Mouse (Mus musculus) liver, embryonic 14.5 days (tissue): ENCODE data around the gene Pdhb. TPM values are rescaled to one million over a fixed set of nuclear protein-coding genes. Genes with fewer than 3 reads are reported as not detected.
A peak's percentile ranks its signal among the peaks of the same experiment; 100 is the strongest.

Source experiments
- ATAC-seq: fragments of 200-750 bp; cut with Nextera tagmentation; 2 replicates; pipeline ENCODE4 v1.8.0; 2017; ENCODE audit warnings: moderate number of reproducible peaks, mild to moderate bottlenecking, moderate library complexity; ENCODE audit not compliant: insufficient read depth
- DNase-seq, 3 experiments: peaks; one replicate each; pipeline ENCODE4 v3.0.0-alpha.2; 2012 to 2013; ENCODE audit warnings: low read depth in 3 of 3, low spot score in 3 of 3
- H3K27ac ChIP-seq: fragments of 300-500 bp; sonication (generic); 2 replicates; pipeline ENCODE4 v1.5.1; 2014; ENCODE audit warnings: moderate library complexity, mild to moderate bottlenecking, control low read depth, inconsistent platforms
- H3K27me3 ChIP-seq: fragments of 300-500 bp; sonication (generic); 2 replicates; pipeline ENCODE4 v1.6.1; 2014; ENCODE audit warnings: mild to moderate bottlenecking, low read length, moderate library complexity; ENCODE audit not compliant: control insufficient read depth, insufficient read depth
- H3K36me3 ChIP-seq: fragments of 300-500 bp; sonication (generic); replicated peaks from 2 replicates; pipeline ENCODE4 v1.6.1; 2014; ENCODE audit warnings: low read depth; ENCODE audit not compliant: control insufficient read depth, insufficient read depth
- H3K4me1 ChIP-seq, 2 experiments: fragments of 200-500 bp in 1 of 2; fragments of 300-500 bp in 1 of 2; sonication (generic) in 1 of 2; replicated peaks; 2 replicates each; pipeline ENCODE4 v1.6.1; 2012 to 2014; ENCODE audit warnings: antibody characterized with exemption in 1 of 2, inconsistent platforms in 1 of 2, low read length in 1 of 2; ENCODE audit not compliant: control insufficient read depth in 2 of 2, insufficient read depth in 2 of 2
- H3K4me2 ChIP-seq: fragments of 300-500 bp; sonication (generic); 2 replicates; pipeline ENCODE4 v1.6.1; 2014; ENCODE audit warnings: low read depth, mild to moderate bottlenecking, control low read depth, moderate library complexity
- H3K4me3 ChIP-seq, 2 experiments: fragments of 200-500 bp in 1 of 2; fragments of 300-500 bp in 1 of 2; sonication (generic) in 1 of 2; 2 replicates each; pipeline ENCODE4 v1.5.1; 2012 to 2014; ENCODE audit warnings: low read depth in 2 of 2, low read length in 2 of 2, mild to moderate bottlenecking in 2 of 2, control low read depth in 1 of 2, inconsistent platforms in 1 of 2, moderate library complexity in 1 of 2; ENCODE audit not compliant: insufficient read depth in 1 of 2
- H3K9ac ChIP-seq: fragments of 300-500 bp; sonication (generic); replicated peaks from 2 replicates; pipeline ENCODE4 v1.6.1; 2014; ENCODE audit warnings: mild to moderate bottlenecking, control low read depth, moderate library complexity
- H3K9me3 ChIP-seq: fragments of 300-500 bp; sonication (generic); 2 replicates; pipeline ENCODE4 v1.6.1; 2016; ENCODE audit warnings: low read length, mixed read lengths; ENCODE audit not compliant: control insufficient read depth
- CTCF ChIP-seq: IDR thresholded peaks from 2 replicates; pipeline ENCODE4 v1.5.1; 2016; ENCODE audit warnings: antibody characterized with exemption, low read depth, control low read depth
- EP300 ChIP-seq: IDR thresholded peaks from 2 replicates; pipeline ENCODE4 v1.6.1; 2016; ENCODE audit warnings: antibody characterized with exemption, low read depth
- WGBS: fragments of 180-500 bp; shearing (Covaris S2); extraction: QIAGEN DNeasy Blood & Tissue Kit; methylation state at CpG from one replicate; pipeline ENCODE4 v1.1.7; 2014; ENCODE audit not compliant: insufficient replicate concordance; 5-methylcytosine and 5-hydroxymethylcytosine counted together
- polyA plus RNA-seq, 2 experiments: library from polyadenylated mRNA; depleted of rRNA in 1 of 2; stranded (reverse) in 1 of 2; unstranded in 1 of 2; fragments of >200 nt; fragmentation: Nextera tagmentation in 1 of 2; extraction: Ambion mirVana in 1 of 2; gene quantifications; 2 replicates each; pipeline versions ENCODE4 v1.2.1 to v1.2.3; 2012 to 2014

Gene Pdhb
- polyA plus RNA-seq, 2 experiments: 74.9 to 119 TPM

DNA sequence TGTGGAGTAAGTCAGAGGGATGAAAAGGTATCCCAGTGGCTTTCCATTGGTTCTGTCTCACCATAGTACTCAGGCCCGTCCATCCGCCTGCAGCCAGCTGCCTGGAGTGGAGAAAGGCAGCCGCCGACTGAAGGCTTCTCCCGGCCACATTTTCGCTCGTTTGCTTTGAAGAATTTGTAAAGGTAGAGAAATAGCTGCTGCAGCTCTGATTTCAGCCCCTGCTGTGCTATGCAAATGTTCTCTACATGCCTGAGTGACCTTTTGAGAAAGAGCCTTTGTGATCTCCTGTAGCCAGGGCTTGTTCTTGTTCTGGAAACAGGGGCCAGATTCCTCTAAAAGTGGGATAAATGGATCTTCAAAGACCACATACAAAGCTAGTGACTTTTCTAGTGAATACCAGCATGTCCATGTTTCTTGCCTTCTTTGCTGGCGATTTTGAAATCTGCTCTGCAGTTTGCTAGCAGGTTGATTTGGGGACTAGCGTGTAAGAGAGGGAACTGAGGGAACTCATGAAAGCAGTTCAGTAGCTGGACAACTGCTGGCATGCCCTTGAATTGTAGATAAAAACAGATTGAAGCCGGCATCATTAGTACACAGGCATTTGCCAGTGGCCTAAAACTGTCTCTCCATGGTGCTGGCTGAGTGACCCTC is 46.0 kb upstream of the Pdhb start:
- H3K4me1 ChIP-seq: peaks cover 18 to 20% of the 10 kb centered on the region in 2 experiments
- H3K9me3 ChIP-seq: no peaks in the 10 kb centered on the region
- H3K4me3 ChIP-seq: no peak overlapping the region
- H3K27ac ChIP-seq: no peak overlapping the region
- 67% methylated on average over 10 of the region's 10 CpGs for WGBS
- H3K27me3 ChIP-seq: no peaks in the 10 kb centered on the region
- ATAC-seq: no peak
- no peak for DNase-seq
- TF ChIP-seq EP300 (no peak), CTCF (no peak)
- H3K36me3 ChIP-seq: no peaks in the 10 kb centered on the region
- H3K9ac ChIP-seq: no peak overlapping the region
- H3K4me2 ChIP-seq: no peak overlapping the region

DNA sequence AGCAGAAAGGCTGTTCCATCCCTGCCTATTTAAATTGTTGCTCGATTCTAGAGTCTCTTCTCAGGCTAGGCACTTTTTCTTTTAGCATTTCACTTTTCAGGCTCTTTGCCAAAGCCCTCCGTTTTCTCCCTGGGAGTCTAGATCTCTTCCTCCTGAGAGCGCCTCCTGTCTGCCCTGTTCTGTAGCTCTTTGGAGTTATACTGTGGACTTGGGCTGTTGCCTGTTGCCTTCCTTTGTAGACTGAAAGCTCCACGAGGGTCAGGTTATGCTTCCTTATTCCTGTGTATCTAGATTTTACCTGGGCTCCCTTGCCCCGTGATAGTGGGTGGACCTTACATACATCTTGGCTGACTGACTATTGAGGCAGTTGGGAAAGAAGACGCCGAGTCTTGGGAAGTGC is 45.4 kb upstream of the Pdhb start:
- Histone ChIP-seq H3K27me3 (no peaks in the 10 kb centered on the region), H3K9ac (no peak overlapping the region), H3K9me3 (no peaks in the 10 kb centered on the region), H3K4me3 (no peak overlapping the region), H3K36me3 (no peaks in the 10 kb centered on the region), H3K27ac (no peak overlapping the region), H3K4me2 (no peak overlapping the region), H3K4me1 (peaks cover 14 to 16% of the 10 kb centered on the region in 2 experiments)
- DNase-seq (no peak), ATAC-seq (no peak)
- no peak for TF ChIP-seq CTCF
- TF ChIP-seq EP300: no peak
- WGBS: 64% methylated on average over 7 of the region's 7 CpGs

DNA sequence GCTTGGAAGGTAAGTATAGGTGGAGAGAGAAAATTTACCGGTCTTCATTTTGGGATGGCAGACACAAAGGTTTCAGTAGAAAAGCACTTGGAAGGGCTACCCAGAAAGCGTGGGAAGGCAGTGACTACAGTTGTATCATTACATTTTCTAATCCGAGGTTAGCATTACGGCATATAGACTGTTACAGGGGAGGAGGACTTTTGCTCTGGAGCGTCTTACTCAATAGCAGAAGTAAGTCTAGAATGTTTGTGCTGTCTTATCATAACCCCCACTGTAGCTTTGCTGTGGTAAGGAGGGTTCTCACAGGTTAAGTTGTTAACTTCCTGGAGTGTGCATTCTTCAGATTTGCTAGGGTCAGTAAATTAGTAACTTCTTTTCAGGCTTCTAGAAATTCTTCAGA is 43.3 kb upstream of the Pdhb start:
- no peak overlapping the region for H3K9ac ChIP-seq
- peaks cover 13 to 14% of the 10 kb centered on the region in 2 experiments for H3K4me1 ChIP-seq
- no peak for ATAC-seq
- TF ChIP-seq EP300: no peak
- no peak for TF ChIP-seq CTCF
- H3K4me2 ChIP-seq: peak overlapping the region; percentile 99
- no peaks in the 10 kb centered on the region for H3K36me3 ChIP-seq
- H3K9me3 ChIP-seq: no peaks in the 10 kb centered on the region
- WGBS: 44% methylated on average over 5 of the region's 5 CpGs
- DNase-seq: peak in 1 of 3 experiments; percentile 14
- H3K27me3 ChIP-seq: no peaks in the 10 kb centered on the region
- no peak overlapping the region for H3K27ac ChIP-seq
- H3K4me3 ChIP-seq: no peak overlapping the region

DNA sequence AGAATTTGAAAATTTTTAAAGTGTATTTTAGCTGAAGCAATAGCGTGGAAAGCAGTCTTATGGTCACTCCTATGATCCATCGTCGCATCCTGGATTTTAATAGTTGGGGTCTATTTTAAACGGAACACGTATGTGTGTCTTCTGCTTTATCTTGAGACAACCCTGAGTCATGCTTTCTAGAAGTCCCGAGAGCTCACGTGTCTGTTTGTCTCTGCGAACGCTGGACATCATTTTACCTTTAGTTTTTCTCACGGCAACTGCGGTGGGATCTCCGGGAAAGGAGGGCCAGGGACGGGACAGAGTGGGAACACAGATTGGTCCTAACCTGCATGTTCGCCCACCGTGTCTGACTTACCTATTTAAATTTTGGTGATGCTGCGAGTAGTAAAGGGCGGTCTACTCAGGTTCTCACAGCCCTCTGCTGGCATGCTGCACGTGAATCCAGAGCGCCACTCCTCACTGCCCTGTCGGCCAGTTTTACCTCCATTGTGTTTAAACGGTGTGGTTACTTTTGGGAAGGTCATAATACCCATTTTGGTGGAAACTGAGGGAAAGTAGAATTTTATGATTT is 42.5 kb upstream of the Pdhb start:
- H3K4me3 ChIP-seq: peak overlapping the region; percentile 46 to 83
- H3K4me1 ChIP-seq: peaks cover 10 to 11% of the 10 kb centered on the region in 2 experiments
- H3K9ac ChIP-seq: peak overlapping the region; percentile 94
- TF ChIP-seq CTCF (peak; percentile 19; the same call in 1 of the 2 replicates), EP300 (no peak)
- no peaks in the 10 kb centered on the region for H3K27me3 ChIP-seq
- ATAC-seq (no peak), DNase-seq (peak in 1 of 3 experiments; percentile 11)
- no peaks in the 10 kb centered on the region for H3K9me3 ChIP-seq
- H3K36me3 ChIP-seq: no peaks in the 10 kb centered on the region
- WGBS: 16% methylated on average over 21 of the region's 21 CpGs
- H3K27ac ChIP-seq: no peak overlapping the region
- peak overlapping the region; percentile 99 for H3K4me2 ChIP-seq
